Mouse (Mus musculus): ENCODE results near the gene Washc4. TPM values are rescaled to one million over a fixed set of nuclear protein-coding genes. Genes with fewer than 3 reads are reported as not detected.

Washc4 gene
- polyA plus RNA-seq, 1 experiment from 2014 or later: 38.9 TPM

- Histone ChIP-seq H3K36me3 (no peaks in the 10 kb centered on the region), H3K4me3 (no peak overlapping the region), H3K4me1 (replicated peaks) (peaks cover 52% of the 10 kb centered on the region), H3K27ac (peak overlapping the region; percentile 73), H3K9me3 (no peaks in the 10 kb centered on the region), H3K4me2 (peak overlapping the region; percentile 19; the same call in 1 of the 2 replicates), H3K9ac (peak overlapping the region; percentile 49), H3K27me3 (no peaks in the 10 kb centered on the region)
- WGBS: 51% methylated on average over 16 of the region's 16 CpGs
- no peak for ATAC-seq (ENCODE audit: low FRiP score)
These were observed 101.5 kb downstream of the Washc4 start for GRCm38 (mm10) chr10:83644865-83645715.

DNA sequence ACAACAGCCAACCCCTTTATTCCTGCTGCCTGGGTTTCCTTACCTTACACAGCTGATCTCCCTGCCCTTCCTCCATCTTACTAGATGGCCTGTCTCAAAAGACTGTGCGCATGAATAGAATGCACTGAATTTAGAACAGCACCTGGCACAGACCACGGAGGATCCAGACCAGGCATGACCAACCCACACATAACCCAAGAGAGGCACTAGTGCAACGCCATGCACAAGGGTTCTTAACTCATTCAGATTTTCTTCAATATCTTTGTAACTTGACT, 102.1 kb downstream of the Washc4 start:
- H3K27ac ChIP-seq: peak overlapping the region; percentile 73; the same call in 1 of the 2 replicates
- 86% methylated on average over 3 of the region's 3 CpGs for WGBS
- H3K9me3 ChIP-seq: no peaks in the 10 kb centered on the region
- H3K27me3 ChIP-seq: no peaks in the 10 kb centered on the region
- no peak for ATAC-seq (ENCODE audit: low FRiP score)
- no peak overlapping the region for H3K4me3 ChIP-seq
- H3K4me2 ChIP-seq: no peak overlapping the region
- no peak overlapping the region for H3K9ac ChIP-seq
- no peaks in the 10 kb centered on the region for H3K36me3 ChIP-seq
- H3K4me1 ChIP-seq (replicated peaks): peaks cover 51% of the 10 kb centered on the region

Other genes starting within 250 kb of the Washc4 start
- gene Slc41a2, start 205.9 kb upstream of the Washc4 start, polyA plus RNA-seq (2015; fragmentation: Nextera tagmentation; extraction: Ambion mirVana): 5.5 TPM in 2 replicates
- 0.92 and 0.93 TPM in 2 replicates for gene D10Wsu102e, start 183.5 kb upstream of the Washc4 start, polyA plus RNA-seq (2015; fragmentation: Nextera tagmentation; extraction: Ambion mirVana)
- gene Aldh1l2, start 9.6 kb upstream of the Washc4 start, polyA plus RNA-seq (2015; fragmentation: Nextera tagmentation; extraction: Ambion mirVana): 15.7 and 17.1 TPM in 2 replicates
- gene Appl2, start 105.0 kb downstream of the Washc4 start, polyA plus RNA-seq (2015; fragmentation: Nextera tagmentation; extraction: Ambion mirVana): 48.3 and 48.4 TPM in 2 replicates
- gene 1500009L16Rik, start 179.1 kb downstream of the Washc4 start, polyA plus RNA-seq (2015; fragmentation: Nextera tagmentation; extraction: Ambion mirVana): 59.1 and 62.4 TPM in 2 replicates